In genomic region chr1:195175980-195176931, GRCm38 (mm10) we compare ENCODE assay signal across 7 mouse cellular contexts. TPM values are rescaled to one million over a fixed set of nuclear protein-coding genes. Genes with fewer than 3 reads are reported as not detected.
DNase-seq lines count a peak whose midpoint lies in the region; ATAC-seq and TF ChIP-seq lines count a peak whose summit lies in the region.

Cr2 (minus strand) TSS chr1:195176716.

- intact Hi-C loops in heart, adult 2 months (cut with DNase I), result no loop called here
- intact Hi-C loops in left cerebral cortex, postnatal 4 days (cut with DNase I), result no loop called here

- TF ChIP-seq EP300 in heart, adult 2 months (IDR thresholded peaks at IDR 0.05; ENCODE audit: insufficient read depth, low read depth, low read length), result no peak

- TF ChIP-seq POLR2A in heart, adult 2 months (IDR thresholded peaks at IDR 0.05; ENCODE audit: insufficient read depth, low read depth, low read length), result no peak

- WGBS in heart, adult 2 months, result 8% methylated on average over 20 of the region's 20 CpGs
- WGBS in midbrain, embryonic 12.5 days, result 9% methylated on average over 20 of the region's 20 CpGs

- peak; percentile 52 for TF ChIP-seq CTCF in heart, adult 2 months (IDR thresholded peaks at IDR 0.05)

- H3K9ac ChIP-seq in heart, adult 2 months (ENCODE audit: low read depth, low read length), result no peak within 1 kb of the TSS
- peak within 1 kb of the TSS; percentile 46; the same call in 1 of the 2 replicates for H3K9ac ChIP-seq in midbrain, embryonic 12.5 days (replicated peaks)

- H3K36me3 ChIP-seq in heart, adult 2 months (ENCODE audit: control insufficient read depth, insufficient read depth, low read length), result no peaks in the 10 kb centered on the region
- no peaks in the 10 kb centered on the region for H3K36me3 ChIP-seq in midbrain, embryonic 12.5 days

- H3K4me1 ChIP-seq in heart, adult 2 months (ENCODE audit: control insufficient read depth, insufficient read depth, low read length), result no peaks in the 10 kb centered on the region
- H3K4me1 ChIP-seq in midbrain, embryonic 12.5 days, result 0 out of 2 replicates have a peak, but pooled peaks cover 5% of the 10 kb centered on the region

- no peaks in the 10 kb centered on the region for H3K79me2 ChIP-seq in heart, adult 2 months (replicated peaks; ENCODE audit: control insufficient read depth, insufficient read depth, low read length)

- no peak within 1 kb of the TSS for H3K27ac ChIP-seq in heart, adult 2 months
- H3K27ac ChIP-seq in midbrain, embryonic 12.5 days (replicated peaks), result no peak within 1 kb of the TSS

- H3K27me3 ChIP-seq in heart, adult 2 months (ENCODE audit: control insufficient read depth, insufficient read depth, low read length), result no peaks in the 10 kb centered on the region
- no peaks in the 10 kb centered on the region for H3K27me3 ChIP-seq in midbrain, embryonic 12.5 days

- ATAC-seq in midbrain, embryonic 12.5 days (ENCODE audit: low FRiP score, low read depth), result peak; percentile 99

- H3K9me3 ChIP-seq in midbrain, embryonic 12.5 days, result no peaks in the 10 kb centered on the region

- no peak within 1 kb of the TSS for H3K4me3 ChIP-seq in heart, adult 2 months
- H3K4me3 ChIP-seq in midbrain, embryonic 12.5 days, result peak within 1 kb of the TSS; percentile 36

- H3K4me2 ChIP-seq in midbrain, embryonic 12.5 days (replicated peaks), result peak within 1 kb of the TSS; percentile 58

- DNase-seq in adrenal gland, postnatal 14 days, result peak; percentile 68
- peak; percentile 60 for DNase-seq in embryo, embryonic 11.5 days (ENCODE audit: low read depth, low spot score)
- DNase-seq in heart, adult 2 months, result peak; percentile 41 to 72
- DNase-seq in kidney, adult 11 months, result peak; percentile 27
- peak; percentile 78 for DNase-seq in left cerebral cortex, postnatal 4 days
- DNase-seq in skeletal muscle tissue, adult 2 months (ENCODE audit: low read depth, low spot score), result peak; percentile 15

RNA-seq across cellular contexts. Expression of gene Cr2, which starts in this region (rescaled TPM):
- 1.5 and 7.1 TPM in 2 replicates for total RNA-seq in adrenal gland, postnatal 14 days (2021)
- under 1 TPM; 0.26 to 0.75 TPM for total RNA-seq in heart, adult 2 months (2021)
- 0.21 and 0.94 TPM in 2 replicates for polyA plus RNA-seq in heart, adult 2 months (2012; rRNA removed)
- 1 to 10 TPM; 3.6 to 4.2 TPM for total RNA-seq in left cerebral cortex, postnatal 4 days (2021)
- 0.31 and 0.38 TPM in 2 replicates for polyA plus RNA-seq in midbrain, embryonic 12.5 days (2016; fragmentation: Nextera tagmentation; extraction: Ambion mirVana)

Comparison
In these comparisons a context has a peak if more than half of its experiments do, and no peak if none do; other contexts are left out.
1. Peak in DNase-seq in heart, adult 2 months; RNA of the gene not detected or under 1 TPM.
2. Peak in ATAC-seq, H3K4me3 ChIP-seq, H3K9ac ChIP-seq and H3K4me2 ChIP-seq in midbrain, embryonic 12.5 days; RNA of the gene not detected or under 1 TPM.
3. DNase-seq: peak in every context shown above with its lines; median percentile 78 in left cerebral cortex, postnatal 4 days; 68 in adrenal gland, postnatal 14 days; 60 in embryo, embryonic 11.5 days; 56 in heart, adult 2 months; 27 in kidney, adult 11 months; 15 in skeletal muscle tissue, adult 2 months.